Mouse (Mus musculus) neural tube, embryonic 15.5 days (tissue): ENCODE results near the gene Pfdn6. TPM values are rescaled to one million over a fixed set of nuclear protein-coding genes. Genes with fewer than 3 reads are reported as not detected.

ENCODE experiments used
- ATAC-seq: fragments of 200-750 bp; cut with Nextera tagmentation; 2 replicates; pipeline ENCODE4 v1.8.0; 2017; ENCODE audit warnings: mild to moderate bottlenecking, moderate TSS enrichment, moderate library complexity; ENCODE audit not compliant: low FRiP score
- H3K27ac ChIP-seq: fragments of 300-500 bp; sonication (generic); replicated peaks from 2 replicates; pipeline ENCODE4 v1.5.1; 2015; ENCODE audit warnings: mild to moderate bottlenecking, inconsistent platforms
- H3K27me3 ChIP-seq: fragments of 300-500 bp; sonication (generic); replicated peaks from 2 replicates; pipeline ENCODE4 v1.6.1; 2015; ENCODE audit warnings: inconsistent platforms
- H3K36me3 ChIP-seq: fragments of 300-500 bp; sonication (generic); 2 replicates; pipeline ENCODE4 v1.6.1; 2015; ENCODE audit warnings: inconsistent platforms
- H3K4me1 ChIP-seq: fragments of 300-500 bp; sonication (generic); 2 replicates; pipeline ENCODE4 v1.6.1; 2015; ENCODE audit warnings: inconsistent platforms
- H3K4me2 ChIP-seq: fragments of 300-500 bp; sonication (generic); 2 replicates; pipeline ENCODE4 v1.6.1; 2015; ENCODE audit warnings: inconsistent platforms, mild to moderate bottlenecking, moderate library complexity
- H3K4me3 ChIP-seq: fragments of 300-500 bp; sonication (generic); replicated peaks from 2 replicates; pipeline ENCODE4 v1.5.1; 2015; ENCODE audit warnings: mild to moderate bottlenecking, inconsistent platforms
- H3K9ac ChIP-seq: fragments of 300-500 bp; sonication (generic); replicated peaks from 2 replicates; pipeline ENCODE4 v1.6.1; 2015; ENCODE audit warnings: mild to moderate bottlenecking, inconsistent platforms
- H3K9me3 ChIP-seq: fragments of 300-500 bp; sonication (generic); replicated peaks from 2 replicates; pipeline ENCODE4 v1.6.1; 2016; ENCODE audit warnings: inconsistent platforms
- WGBS: fragments of 180-500 bp; shearing (Covaris S2); methylation state at CpG from one replicate; pipeline ENCODE4 v1.1.7; 2015; ENCODE audit warnings: mixed read lengths; 5-methylcytosine and 5-hydroxymethylcytosine counted together
- polyA plus RNA-seq: library from polyadenylated mRNA; unstranded; fragments of >200 nt; fragmentation: Nextera tagmentation; extraction: Ambion mirVana; gene quantifications from 2 replicates; pipeline ENCODE4 v1.2.1, GENCODE M21; 2015

Gene Pfdn6
- polyA plus RNA-seq, 1 experiment from 2014 or later, result 183 TPM

GRCm38 (mm10) chr17:33968927-33969326 is 28.8 kb upstream of the Pfdn6 start:
- 31% methylated on average over 5 of the region's 5 CpGs for WGBS
- ATAC-seq, result peak; percentile 68
- Histone ChIP-seq H3K36me3 (peaks cover 20% of the 10 kb centered on the region), H3K4me3 (no peak overlapping the region), H3K9me3 (no peaks in the 10 kb centered on the region), H3K27me3 (0 out of 2 replicates have a peak, but pooled peaks cover 13% of the 10 kb centered on the region), H3K4me1 (no peaks in the 10 kb centered on the region), H3K9ac (no peak overlapping the region), H3K27ac (no peak overlapping the region), H3K4me2 (no peak overlapping the region)

- Histone ChIP-seq H3K27ac (no peak overlapping the region), H3K4me2 (no peak overlapping the region), H3K36me3 (peaks cover 23% of the 10 kb centered on the region), H3K9me3 (no peaks in the 10 kb centered on the region), H3K4me1 (no peaks in the 10 kb centered on the region), H3K27me3 (0 out of 2 replicates have a peak, but pooled peaks cover 13% of the 10 kb centered on the region), H3K9ac (no peak overlapping the region), H3K4me3 (no peak overlapping the region)
- ATAC-seq, result peak; percentile 85
- 5% methylated on average over 9 of the region's 9 CpGs for WGBS
Observed at GRCm38 (mm10) chr17:33968489-33968888, 28.3 kb upstream of the Pfdn6 start.

GRCm38 (mm10) chr17:33965846-33966550 is 25.9 kb upstream of the Pfdn6 start:
- H3K36me3 ChIP-seq, result peaks cover 48% of the 10 kb centered on the region
- no peaks in the 10 kb centered on the region for H3K4me1 ChIP-seq
- H3K4me2 ChIP-seq, result no peak overlapping the region
- H3K9ac ChIP-seq, result no peak overlapping the region
- H3K9me3 ChIP-seq, result no peaks in the 10 kb centered on the region
- H3K27me3 ChIP-seq, result 0 out of 2 replicates have a peak, but pooled peaks cover 5% of the 10 kb centered on the region
- H3K27ac ChIP-seq, result no peak overlapping the region
- 90% methylated on average over 16 of the region's 16 CpGs for WGBS
- ATAC-seq, result no peak
- H3K4me3 ChIP-seq, result no peak overlapping the region

DNA sequence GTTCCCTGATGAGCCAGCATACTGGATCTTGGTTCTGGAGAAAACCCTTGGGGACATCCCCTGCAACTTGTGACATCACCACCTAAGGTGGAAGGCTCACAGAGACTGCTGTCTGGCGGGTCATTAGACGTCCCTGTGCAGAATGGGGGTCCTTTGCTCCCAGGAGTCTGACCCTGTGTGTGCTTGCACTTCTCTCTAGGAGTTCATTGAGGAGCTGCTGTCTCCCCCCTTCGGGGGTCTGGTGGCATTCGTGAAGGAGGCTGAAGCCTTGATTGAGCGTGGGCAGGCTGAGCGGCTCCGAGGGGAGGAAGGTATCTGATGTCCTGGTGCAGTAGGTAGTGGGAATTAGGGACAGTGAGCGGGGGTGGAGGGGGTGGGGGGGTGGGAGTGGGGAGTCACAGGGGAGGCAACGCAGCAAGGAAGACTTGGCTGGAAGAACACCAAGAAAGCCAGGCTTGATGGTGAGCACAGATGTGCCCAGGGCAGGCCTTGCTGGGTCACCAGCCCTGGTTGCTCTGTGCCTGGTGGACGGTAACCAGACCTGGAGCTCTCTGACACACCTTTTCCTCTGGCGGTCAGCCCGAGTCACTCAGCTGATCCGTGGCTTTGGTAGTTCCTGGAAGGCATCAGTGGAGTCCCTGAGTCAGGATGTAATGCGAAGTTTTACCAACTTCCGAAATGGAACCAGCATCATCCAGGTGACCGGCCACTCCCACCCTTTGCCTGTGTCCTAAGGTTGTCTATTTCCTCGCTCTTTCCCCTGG is 25.1 kb upstream of the Pfdn6 start:
- H3K9ac ChIP-seq, result no peak overlapping the region
- H3K27ac ChIP-seq, result no peak overlapping the region
- ATAC-seq, result no peak
- H3K36me3 ChIP-seq, result peaks cover 51% of the 10 kb centered on the region
- no peaks in the 10 kb centered on the region for H3K9me3 ChIP-seq
- no peaks in the 10 kb centered on the region for H3K4me1 ChIP-seq
- H3K27me3 ChIP-seq, result 0 out of 2 replicates have a peak, but pooled peaks cover 2% of the 10 kb centered on the region
- H3K4me3 ChIP-seq, result no peak overlapping the region
- 94% methylated on average over 17 of the region's 17 CpGs for WGBS
- no peak overlapping the region for H3K4me2 ChIP-seq

GRCm38 (mm10) chr17:33962876-33963275 is 22.7 kb upstream of the Pfdn6 start:
- 97% methylated on average over 7 of the region's 7 CpGs for WGBS
- no peaks in the 10 kb centered on the region for H3K9me3 ChIP-seq
- H3K4me1 ChIP-seq, result peaks cover 2% of the 10 kb centered on the region
- no peak overlapping the region for H3K27ac ChIP-seq
- ATAC-seq, result no peak
- H3K4me3 ChIP-seq, result no peak overlapping the region
- H3K9ac ChIP-seq, result no peak overlapping the region
- no peak overlapping the region for H3K4me2 ChIP-seq
- H3K27me3 ChIP-seq, result no peaks in the 10 kb centered on the region
- H3K36me3 ChIP-seq, result peaks cover 73% of the 10 kb centered on the region

DNA sequence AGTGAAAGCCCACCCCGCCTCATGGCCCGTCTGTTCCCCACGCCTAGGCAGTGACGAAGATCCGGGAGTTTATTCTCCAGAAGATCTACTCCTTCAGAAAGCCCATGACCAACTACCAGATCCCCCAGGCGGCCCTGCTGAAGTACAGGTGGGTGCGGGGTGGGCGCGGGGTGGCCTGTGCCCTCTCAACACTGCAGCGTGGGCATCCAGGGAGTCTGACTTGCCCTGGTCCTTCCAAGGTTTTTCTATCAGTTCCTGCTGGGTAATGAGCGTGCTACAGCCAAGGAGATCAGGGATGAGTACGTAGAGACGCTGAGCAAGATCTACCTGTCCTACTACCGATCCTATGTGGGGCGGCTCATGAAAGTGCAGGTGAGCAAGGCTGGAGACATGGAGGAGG is 19.8 kb upstream of the Pfdn6 start:
- peaks cover 19% of the 10 kb centered on the region for H3K4me1 ChIP-seq
- no peak overlapping the region for H3K4me3 ChIP-seq
- no peaks in the 10 kb centered on the region for H3K9me3 ChIP-seq
- no peak for ATAC-seq
- H3K4me2 ChIP-seq, result no peak overlapping the region
- H3K9ac ChIP-seq, result no peak overlapping the region
- 95% methylated on average over 15 of the region's 15 CpGs for WGBS
- H3K36me3 ChIP-seq, result peaks cover 58% of the 10 kb centered on the region
- H3K27ac ChIP-seq, result no peak overlapping the region
- no peaks in the 10 kb centered on the region for H3K27me3 ChIP-seq

DNA sequence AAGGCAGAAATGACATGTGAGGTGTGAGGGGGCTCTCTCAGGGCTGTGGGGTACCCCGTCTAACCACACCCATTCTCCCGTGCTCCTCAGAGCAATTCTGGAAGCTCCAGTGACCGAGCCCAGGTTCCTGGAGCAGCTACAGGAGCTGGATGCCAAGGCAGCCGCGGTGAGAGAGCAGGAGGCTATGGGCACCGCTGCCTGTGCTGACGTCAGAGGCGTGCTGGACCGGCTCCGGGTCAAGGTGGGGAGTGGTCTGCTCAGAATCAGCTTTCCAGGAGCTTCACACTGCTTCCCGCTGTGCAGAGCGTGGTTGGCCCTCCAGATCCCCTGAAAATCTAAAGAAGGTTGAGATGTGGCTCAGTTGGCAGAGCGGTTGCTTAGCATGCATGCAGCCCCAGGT is 19.0 kb upstream of the Pfdn6 start:
- H3K27ac ChIP-seq, result no peak overlapping the region
- H3K4me2 ChIP-seq, result no peak overlapping the region
- 97% methylated on average over 13 of the region's 13 CpGs for WGBS
- peaks cover 26% of the 10 kb centered on the region for H3K4me1 ChIP-seq
- H3K9me3 ChIP-seq, result no peaks in the 10 kb centered on the region
- H3K27me3 ChIP-seq, result no peaks in the 10 kb centered on the region
- peaks cover 56% of the 10 kb centered on the region for H3K36me3 ChIP-seq
- ATAC-seq, result no peak
- H3K9ac ChIP-seq, result no peak overlapping the region
- H3K4me3 ChIP-seq, result no peak overlapping the region

DNA sequence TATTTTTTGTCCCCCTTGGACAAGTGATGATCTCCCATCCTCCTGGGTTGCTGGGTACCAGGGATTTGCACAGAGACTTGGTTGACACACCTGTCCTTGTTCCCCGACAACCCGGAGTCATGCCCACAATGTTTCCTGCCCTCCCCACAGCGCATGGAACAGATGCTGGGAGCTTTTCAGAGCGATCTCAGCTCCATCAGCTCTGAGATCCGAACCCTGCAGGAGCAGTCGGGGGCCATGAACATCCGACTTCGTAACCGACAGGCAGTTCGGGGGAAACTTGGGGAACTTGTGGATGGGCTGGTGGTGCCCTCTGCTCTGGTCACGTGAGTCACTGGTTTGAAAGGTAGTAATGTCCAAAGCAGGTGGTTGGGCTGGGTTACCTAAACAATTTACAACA is 18.3 kb upstream of the Pfdn6 start:
- H3K4me3 ChIP-seq, result no peak overlapping the region
- H3K9me3 ChIP-seq, result no peaks in the 10 kb centered on the region
- no peak for ATAC-seq
- H3K36me3 ChIP-seq, result peaks cover 54% of the 10 kb centered on the region
- H3K4me1 ChIP-seq, result peaks cover 33% of the 10 kb centered on the region
- H3K27ac ChIP-seq, result no peak overlapping the region
- no peaks in the 10 kb centered on the region for H3K27me3 ChIP-seq
- H3K4me2 ChIP-seq, result no peak overlapping the region
- no peak overlapping the region for H3K9ac ChIP-seq
- WGBS, result 95% methylated on average over 11 of the region's 11 CpGs

DNA sequence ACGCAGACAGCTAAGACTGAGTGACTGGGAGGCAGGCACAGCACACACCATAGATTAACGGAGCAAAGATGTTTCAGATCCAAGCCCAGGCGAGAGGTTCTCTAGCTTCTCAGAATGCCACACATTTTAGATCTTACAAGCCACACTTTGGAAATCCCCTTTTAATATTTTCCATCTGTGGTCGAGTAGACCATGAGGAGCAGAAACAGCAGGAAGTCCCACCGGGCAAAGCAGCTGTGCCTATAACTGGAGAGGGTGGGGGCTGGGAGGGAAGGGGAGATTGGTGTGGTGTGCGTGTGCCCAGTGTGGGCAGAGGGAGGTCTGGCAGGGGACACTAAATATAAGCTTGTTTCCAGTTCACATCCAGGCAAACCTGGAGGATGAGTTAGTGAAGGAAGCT is 17.4 kb upstream of the Pfdn6 start:
- WGBS, result 92% methylated on average over 6 of the region's 6 CpGs
- Histone ChIP-seq H3K9me3 (no peaks in the 10 kb centered on the region), H3K4me1 (peaks cover 43% of the 10 kb centered on the region), H3K9ac (no peak overlapping the region), H3K27me3 (no peaks in the 10 kb centered on the region), H3K27ac (no peak overlapping the region), H3K4me2 (no peak overlapping the region), H3K4me3 (no peak overlapping the region), H3K36me3 (peaks cover 53% of the 10 kb centered on the region)
- no peak for ATAC-seq

GRCm38 (mm10) chr17:33956336-33956735 is 16.2 kb upstream of the Pfdn6 start:
- H3K4me1 ChIP-seq, result peaks cover 53% of the 10 kb centered on the region

GRCm38 (mm10) chr17:33955555-33956214 is 15.5 kb upstream of the Pfdn6 start, which contains the start of the genes Vps52 and Rps18:
TSS of gene Vps52 (plus strand) at chr17:33955812.
TSS of gene Rps18 (minus strand) at chr17:33956001.
- H3K4me2 ChIP-seq, result peak within 1 kb of the TSS; percentile 84
- peaks cover 40% of the 10 kb centered on the region for H3K36me3 ChIP-seq
- H3K4me1 ChIP-seq, result peaks cover 59% of the 10 kb centered on the region
- H3K27me3 ChIP-seq, result no peaks in the 10 kb centered on the region
- peak within 1 kb of the TSS; percentile 85 for H3K4me3 ChIP-seq
- peak within 1 kb of the TSS; percentile 90 for H3K9ac ChIP-seq
- H3K27ac ChIP-seq, result peak within 1 kb of the TSS; percentile 95
- ATAC-seq, result peak; percentile 90
- WGBS, result under 1% methylated on average over 50 of the region's 50 CpGs
- no peaks in the 10 kb centered on the region for H3K9me3 ChIP-seq

More at GRCm38 (mm10) chr17:33956336-33956735, 16.2 kb upstream of the Pfdn6 start:
- Histone ChIP-seq H3K9me3 (no peaks in the 10 kb centered on the region), H3K27ac (peak overlapping the region; percentile 95), H3K36me3 (peaks cover 46% of the 10 kb centered on the region), H3K27me3 (no peaks in the 10 kb centered on the region), H3K9ac (peak overlapping the region; percentile 83), H3K4me2 (peak overlapping the region; percentile 84), H3K4me3 (peak overlapping the region; percentile 85)
- ATAC-seq, result 0 out of 2 replicates have a peak, but pooled peaks have one; percentile 2
- 7% methylated on average over 10 of the region's 10 CpGs for WGBS
